Mouse (Mus musculus): ENCODE data around the gene Ak9.

The Ak9 gene

DNA sequence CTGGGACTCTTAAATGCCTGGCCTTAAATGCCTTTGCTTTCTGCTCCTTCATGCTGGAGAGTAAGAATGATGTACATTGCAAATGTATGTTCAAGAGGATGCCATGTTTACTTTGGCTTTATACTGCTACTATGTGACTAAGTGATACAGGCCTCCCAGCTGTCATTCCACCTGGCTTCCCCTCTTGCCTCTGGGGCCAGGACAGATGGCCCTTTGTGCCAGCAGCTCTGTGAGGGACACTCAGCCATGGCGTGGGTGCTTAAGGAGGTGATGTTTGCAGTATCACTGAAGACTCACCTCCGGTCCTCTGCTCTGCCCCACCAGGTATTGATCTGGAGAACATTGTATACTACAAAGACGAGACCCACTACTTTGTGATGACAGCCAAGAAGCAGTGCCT is 176.2 kb downstream of the Ak9 start:
- Histone ChIP-seq H3K36me3 (ENCODE audit: control insufficient read depth, insufficient read depth, low read length, poor library complexity, severe bottlenecking) (peaks cover 25% of the 10 kb centered on the region), H3K27me3 (ENCODE audit: control insufficient read depth, insufficient read depth, low read length, poor library complexity, severe bottlenecking) (no peaks in the 10 kb centered on the region)
- DNase-seq (ENCODE audit: low read depth, low spot score): no peak

DNA sequence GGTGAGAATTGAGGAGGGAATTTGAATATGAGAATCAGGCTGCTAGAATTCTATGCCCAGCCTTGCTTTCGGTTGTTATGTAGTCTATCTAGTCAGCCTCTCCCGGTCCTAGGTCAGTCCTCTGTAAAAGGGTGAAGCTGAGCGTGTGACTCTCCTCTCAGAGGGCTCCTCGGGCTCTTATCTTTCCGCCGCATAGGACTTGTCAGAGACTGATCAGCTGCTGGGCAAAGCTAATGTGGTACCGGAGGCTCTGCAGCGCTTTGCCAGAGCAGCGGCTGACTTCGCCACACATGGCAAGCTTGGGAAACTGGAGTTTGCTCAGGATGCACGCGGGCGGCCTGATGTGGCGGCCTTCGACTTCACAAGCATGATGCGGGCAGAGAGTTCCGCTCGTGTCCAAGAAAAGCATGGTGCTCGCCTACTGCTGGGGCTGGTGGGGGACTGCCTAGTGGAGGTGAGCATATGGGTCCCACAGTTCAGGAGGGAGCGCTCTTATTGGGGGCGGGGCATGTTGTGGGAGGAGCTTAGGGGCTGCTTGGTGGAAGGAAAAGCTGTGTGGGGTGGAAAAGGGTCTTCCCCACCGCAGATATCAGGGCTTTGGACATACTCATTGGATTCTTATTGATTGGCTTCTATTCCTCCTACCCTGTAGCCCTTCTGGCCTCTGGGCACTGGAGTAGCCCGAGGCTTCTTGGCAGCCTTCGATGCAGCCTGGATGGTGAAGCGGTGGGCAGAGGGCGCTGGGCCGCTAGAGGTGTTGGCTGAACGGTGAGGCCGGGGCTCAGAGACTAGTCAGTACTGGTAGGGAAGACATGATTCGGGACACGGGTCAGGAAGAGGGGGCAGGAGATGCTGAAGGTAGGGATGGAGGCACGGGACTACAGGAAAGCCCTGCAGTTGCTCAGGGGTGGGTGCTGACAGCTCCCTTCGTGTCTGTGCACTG is 177.4 kb downstream of the Ak9 start:
- no peak for DNase-seq (ENCODE audit: low read depth, low spot score)
- Histone ChIP-seq H3K36me3 (ENCODE audit: control insufficient read depth, insufficient read depth, low read length, poor library complexity, severe bottlenecking) (peaks cover 29% of the 10 kb centered on the region), H3K27me3 (ENCODE audit: control insufficient read depth, insufficient read depth, low read length, poor library complexity, severe bottlenecking) (no peaks in the 10 kb centered on the region)

DNA sequence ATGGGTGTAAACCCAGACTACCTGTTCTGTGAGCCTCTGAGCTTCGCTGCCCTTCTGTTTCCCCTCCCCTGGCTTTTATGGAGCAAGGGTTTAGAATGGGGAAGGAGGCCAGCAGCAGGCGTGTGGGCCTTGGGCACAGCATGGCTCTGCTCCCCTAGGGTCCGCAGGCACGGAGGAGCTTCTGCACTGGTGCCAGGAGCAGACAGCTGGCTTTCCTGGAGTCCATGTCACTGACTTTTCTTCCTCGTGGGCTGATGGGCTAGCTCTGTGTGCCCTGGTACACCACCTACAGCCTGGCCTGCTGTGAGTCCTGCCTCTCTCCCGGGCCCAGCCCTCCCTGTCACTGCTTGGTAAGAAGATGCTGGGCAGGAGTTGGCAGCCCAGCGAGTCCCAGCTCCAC is 178.7 kb downstream of the Ak9 start:
- H3K36me3 ChIP-seq (ENCODE audit: control insufficient read depth, insufficient read depth, low read length, poor library complexity, severe bottlenecking): peaks cover 33% of the 10 kb centered on the region
- no peaks in the 10 kb centered on the region for H3K27me3 ChIP-seq (ENCODE audit: control insufficient read depth, insufficient read depth, low read length, poor library complexity, severe bottlenecking)
- DNase-seq (ENCODE audit: low read depth, low spot score): no peak
